Mouse (Mus musculus) c-Kit-positive CD71-positive TER-119-negative erythroid progenitor cells, embryonic 14.5 days (primary cell): ENCODE results near the gene Gabpb1.

Source experiments
- DNase-seq: peaks from one replicate; pipeline ENCODE4 v3.0.0-alpha.2; 2013; ENCODE audit warnings: low read depth

Gabpb1 gene

DNA sequence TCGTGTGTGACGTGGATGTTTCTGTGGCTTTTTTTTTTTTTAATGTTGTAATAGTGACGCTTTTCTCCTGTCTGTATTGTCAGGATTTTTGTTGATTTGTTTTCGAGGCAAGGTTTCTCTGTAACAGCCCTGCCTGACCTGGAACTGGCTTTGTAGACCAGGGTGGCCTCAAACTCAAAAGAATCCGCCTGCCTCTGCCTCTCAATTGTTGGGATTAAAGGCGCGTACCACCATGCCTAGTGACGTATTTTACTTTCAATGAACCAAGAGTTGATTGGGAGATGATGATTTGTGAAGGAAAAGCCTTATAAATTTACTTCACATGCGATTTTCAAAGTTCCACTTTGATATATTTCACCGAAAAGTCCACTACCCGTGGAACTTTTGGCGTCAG, at the start of gene Gabpb1:
Gabpb1 (minus strand) TSS at position 216 of the 394 bp plus-strand sequence.
- peak; percentile 28 for DNase-seq

DNA sequence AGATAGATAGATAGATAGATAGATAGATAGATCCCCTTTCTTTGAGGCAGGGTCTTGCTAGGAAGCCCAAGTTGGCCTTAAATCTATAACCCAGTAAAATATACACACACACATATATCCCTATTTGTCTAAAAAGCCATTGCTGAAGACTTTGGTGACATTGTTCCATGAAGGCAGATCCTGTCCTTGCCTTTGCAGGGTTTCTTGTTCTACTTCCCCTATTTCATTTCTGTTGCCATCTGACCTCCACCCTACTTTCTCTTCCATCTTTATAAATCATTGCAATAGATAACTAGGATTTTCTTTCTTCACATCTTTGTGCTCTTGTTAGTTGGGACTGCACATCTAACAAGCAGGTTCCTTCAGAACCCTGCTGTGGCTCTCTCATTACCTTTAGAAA, 36.8 kb upstream of the Gabpb1 start:
- no peak for DNase-seq

DNA sequence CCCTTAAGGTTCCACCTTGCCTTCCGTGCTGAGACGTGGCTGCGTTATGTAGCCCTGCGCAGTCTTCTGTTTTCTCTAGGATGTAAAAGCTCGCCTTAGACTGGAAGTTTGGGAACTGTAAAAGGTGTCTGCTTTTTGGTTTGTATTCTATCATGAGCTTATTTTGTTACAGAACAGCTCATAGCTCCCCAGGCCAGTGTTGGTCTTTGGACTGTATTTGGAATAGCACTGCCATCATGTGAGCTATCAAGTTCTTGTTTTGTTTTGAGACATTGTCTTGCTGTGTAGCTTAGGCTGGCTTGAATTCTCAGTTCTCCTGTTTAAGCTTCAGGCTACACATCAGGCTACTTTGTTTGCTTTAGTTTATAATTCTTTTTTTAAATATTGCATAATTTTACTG, 36.4 kb upstream of the Gabpb1 start:
- DNase-seq = no peak

DNA sequence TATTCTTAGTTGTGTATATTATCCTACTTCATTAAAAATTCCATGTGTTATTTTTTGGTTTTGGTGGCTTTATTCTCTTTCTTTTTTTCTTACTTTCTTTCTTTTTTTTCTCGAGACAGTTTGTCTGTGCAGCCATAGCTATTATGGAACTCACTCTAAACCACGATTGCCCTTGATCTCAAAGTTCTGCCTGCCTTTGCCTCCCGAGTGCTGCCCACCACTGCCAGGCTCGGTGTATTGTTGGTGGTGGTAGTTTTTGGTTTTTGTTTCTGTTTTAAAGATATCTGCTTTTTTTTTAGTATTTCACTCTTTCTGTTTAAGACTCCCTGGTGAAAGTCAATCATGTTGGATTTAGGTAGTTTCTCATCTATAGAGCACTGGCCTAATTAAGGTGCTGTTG, 32.2 kb upstream of the Gabpb1 start:
- DNase-seq = no peak

DNA sequence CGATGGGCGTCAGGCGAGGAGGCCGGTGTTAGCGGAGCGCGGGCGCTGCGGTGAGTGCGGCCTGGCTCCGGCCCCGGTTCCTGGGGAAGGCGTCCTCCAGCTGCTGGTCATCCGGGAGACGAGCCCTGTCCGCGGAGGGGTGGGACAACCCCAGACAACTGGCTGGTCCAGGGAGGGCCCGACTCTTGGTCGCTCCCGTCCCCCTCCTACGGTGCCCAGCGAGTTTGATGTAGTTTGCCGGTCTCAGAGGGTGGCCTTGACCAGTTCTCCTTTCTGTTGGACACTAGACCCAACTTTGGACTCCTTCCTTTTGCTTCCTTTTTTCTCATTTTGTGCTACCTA, 31.3 kb upstream of the Gabpb1 start:
- DNase-seq = peak; percentile 11

DNA sequence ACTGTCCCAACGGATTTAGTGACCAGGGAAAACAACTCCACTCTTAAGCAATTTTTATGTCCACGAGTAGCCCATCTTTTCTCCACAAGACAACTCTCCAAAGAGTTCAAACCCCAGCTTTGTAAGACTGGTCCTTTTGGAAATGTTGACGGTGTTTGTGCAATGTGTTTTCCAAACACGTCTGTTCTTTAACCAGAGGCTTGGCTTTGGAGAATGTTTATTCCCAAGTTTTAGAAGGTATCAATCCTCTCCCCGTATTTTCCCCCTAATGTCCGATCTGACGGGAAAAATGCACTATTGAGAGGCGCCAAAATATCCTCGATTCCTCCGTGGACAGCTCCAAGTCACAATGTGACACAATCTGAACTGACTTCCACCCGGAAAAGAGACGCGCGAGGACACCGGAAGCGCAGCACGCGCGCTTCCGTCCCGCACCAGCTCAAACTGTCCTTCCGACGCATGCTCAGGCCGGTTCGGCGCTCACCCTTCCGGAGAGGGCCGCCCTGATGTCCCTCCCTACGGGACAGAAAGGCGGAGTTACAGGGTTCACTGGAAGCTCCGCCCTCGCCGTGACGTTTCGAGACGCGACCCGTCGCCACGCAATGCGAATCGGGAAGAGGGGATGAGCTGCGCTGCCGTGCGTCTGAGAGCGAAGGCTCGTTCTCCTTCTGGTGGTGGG, 30.8 kb upstream of the Gabpb1 start, which contains the start of gene Usp8:
Usp8 (plus strand) TSS at position 570 of the 679 bp plus-strand sequence.
- DNase-seq = peak; percentile 98

DNA sequence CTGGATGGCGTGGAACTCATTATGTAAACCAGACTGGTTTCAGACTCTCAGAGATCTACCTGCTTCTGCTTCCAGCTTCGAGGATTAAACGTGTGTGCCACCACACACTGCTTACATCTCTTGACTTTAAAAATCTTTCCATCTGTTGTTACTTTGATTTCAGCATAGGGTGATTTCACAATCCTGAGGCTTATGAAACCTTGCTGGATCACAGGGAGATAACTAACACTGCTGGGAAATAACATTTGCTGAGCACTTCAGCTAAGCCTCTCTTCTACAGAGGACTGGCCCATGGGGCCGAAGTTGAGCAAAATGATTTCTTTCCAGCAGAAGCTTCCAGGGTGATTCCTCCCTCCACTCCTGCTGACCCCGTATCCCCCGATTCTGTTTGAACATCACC, 19.1 kb upstream of the Gabpb1 start:
- no peak for DNase-seq

DNA sequence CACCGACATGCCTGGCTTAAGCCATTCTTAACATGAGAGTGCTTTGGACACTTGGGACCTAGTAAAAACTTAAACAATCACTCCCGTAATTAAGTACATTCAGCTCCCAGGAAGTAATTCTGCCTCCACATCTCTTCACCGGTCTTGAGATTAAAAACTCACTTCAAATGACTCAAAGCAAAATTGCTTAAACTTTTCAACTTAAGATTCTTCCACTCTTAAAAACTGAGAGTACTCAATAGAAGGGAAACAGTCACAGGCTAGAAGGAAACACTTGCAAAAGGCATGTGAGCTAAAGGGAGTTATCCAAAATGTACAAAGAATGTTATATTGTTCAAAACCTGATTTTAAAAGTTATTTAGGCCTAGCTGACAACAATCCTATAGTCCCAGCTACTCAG, 15.2 kb upstream of the Gabpb1 start:
- no peak for DNase-seq

DNA sequence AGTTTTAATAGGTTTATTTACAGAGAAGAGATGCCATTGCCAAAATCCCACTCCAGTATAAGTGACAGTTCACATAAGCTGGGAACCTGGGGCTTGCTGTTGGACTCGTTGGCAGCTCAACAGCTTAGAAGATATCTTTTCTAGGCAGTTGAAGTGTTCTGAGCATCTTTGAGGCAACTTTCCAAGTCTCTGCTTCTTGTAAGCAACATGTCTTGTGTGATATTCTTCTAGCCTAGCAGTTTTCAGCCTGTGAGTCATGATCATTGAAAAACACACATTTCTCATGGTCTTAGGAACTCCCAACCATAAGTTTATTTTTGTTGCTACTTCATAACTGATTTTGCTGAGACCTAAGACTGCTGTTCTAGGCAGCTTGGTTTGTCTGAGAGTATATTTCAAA, 6.8 kb upstream of the Gabpb1 start:
- DNase-seq = no peak

DNA sequence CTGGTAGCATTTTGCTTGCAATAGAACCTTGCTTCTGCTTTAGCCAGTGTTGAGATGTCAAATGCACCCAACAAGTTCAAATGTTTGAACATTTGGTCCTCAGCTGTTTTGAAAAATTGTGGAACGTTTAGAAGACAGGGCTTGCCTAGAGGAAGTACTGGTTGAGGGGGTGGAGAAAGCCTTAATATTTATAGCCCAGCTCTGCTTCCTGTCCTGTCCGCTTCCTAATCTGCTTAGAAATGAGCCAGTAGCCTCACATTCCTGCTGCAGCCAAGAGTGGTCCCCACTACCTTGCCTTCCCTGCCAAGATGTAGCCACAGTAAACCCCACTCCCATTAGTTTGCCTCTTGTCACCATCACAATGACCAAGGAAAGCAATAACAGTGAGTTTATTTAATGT, 6.2 kb upstream of the Gabpb1 start:
- DNase-seq = no peak

DNA sequence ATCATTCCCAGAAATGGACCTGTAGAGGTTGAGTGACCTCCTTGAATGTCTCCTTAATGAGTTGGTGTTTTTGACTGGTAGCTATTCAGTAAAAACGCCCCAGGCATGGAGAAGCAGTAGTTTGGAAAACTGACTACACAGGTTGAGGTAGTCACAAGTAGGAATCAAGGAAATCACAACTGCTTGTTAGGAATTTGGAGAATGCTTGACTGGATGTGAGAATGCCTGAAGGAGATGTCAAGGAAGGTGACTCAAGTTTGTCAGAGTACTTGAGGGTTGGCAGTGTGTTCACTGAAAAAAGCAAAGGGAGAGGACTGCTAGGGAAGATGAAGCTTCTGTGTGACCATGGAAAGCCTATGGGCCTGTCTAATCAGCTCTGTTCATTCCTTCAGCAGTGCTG, 1.2 kb upstream of the Gabpb1 start:
- DNase-seq = no peak

DNA sequence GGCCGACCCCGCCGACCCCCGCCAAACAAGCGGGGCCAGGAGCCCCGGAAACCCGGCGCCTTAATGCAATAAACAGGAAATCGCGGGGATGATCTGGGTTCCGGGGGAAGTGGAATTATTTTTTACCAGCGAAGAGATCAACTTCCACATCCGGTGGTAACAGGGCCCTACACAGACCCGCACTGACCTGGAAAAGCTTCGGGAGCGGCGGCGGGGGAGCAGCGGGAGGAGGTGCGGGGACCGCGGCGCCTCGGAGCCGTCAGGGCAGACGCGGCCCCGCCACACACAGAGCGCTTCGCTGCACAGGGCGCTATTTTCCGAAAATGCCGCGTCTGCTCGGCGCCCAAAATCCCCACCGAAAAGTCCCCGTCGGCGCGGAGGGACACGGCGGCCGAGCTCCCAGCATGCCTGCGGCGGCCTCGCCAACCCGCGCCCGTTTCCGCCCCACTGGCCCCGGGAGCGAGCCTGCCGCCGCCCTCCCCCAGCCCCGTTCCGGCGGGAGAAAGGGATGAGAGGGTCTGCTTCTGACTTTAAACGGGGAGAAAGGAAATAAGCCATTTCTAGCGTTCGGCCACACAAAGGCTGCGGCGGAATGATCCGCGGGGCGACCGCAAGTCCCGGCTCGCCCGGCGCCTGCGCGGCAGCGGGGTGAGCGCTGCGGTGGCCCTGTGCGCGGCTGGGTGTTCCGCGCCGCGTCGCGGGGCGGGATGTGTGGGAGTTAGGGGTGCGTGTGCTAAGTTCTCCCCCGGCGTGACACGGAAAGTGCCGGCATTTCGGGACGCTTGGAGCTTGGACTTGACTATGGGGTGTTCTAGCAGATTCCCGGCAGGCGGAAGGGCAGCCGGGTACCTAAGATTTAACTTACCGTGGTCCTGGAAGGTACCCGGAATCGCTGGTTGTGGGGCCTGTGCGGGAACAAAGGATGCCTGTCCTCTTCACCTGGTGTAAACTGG, 692 bp downstream of the Gabpb1 start:
- DNase-seq = peak; percentile 69

DNA sequence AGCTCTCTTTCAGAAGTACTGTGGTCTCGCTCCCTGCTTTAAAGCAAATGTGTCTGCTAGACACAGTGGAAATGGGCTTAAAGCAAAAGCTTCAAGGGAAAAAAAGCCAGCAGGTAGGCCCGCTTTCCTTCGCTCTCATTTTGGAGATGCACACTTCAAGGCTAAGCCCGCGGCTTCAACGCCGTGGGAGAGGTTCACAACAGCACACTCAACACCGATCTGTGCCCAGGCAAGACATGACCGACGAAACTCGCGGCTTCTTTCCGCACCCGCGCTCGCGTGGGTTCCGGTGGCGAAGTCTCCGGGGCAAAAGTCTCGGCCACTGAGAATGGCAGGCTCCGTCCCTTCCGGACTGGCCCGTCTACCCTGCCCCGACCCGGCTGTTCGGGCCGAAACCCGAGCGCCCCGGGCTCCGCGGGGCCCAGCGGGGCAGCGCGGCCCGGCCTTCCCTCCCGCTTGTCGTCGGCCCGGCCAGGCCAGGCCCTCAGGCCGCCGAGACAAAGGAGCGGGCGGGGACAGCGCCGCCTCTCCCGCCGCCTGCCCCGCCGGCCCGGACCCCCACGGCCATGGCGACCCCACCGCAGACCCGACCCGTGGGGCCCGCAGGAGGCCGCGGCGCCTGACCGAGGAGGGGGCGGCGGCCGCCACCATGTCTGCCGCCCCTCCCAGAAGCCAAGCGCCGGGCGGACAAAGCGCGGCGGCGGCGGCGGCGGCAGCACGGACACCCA, 1.5 kb downstream of the Gabpb1 start:
- DNase-seq = peak; percentile 41

DNA sequence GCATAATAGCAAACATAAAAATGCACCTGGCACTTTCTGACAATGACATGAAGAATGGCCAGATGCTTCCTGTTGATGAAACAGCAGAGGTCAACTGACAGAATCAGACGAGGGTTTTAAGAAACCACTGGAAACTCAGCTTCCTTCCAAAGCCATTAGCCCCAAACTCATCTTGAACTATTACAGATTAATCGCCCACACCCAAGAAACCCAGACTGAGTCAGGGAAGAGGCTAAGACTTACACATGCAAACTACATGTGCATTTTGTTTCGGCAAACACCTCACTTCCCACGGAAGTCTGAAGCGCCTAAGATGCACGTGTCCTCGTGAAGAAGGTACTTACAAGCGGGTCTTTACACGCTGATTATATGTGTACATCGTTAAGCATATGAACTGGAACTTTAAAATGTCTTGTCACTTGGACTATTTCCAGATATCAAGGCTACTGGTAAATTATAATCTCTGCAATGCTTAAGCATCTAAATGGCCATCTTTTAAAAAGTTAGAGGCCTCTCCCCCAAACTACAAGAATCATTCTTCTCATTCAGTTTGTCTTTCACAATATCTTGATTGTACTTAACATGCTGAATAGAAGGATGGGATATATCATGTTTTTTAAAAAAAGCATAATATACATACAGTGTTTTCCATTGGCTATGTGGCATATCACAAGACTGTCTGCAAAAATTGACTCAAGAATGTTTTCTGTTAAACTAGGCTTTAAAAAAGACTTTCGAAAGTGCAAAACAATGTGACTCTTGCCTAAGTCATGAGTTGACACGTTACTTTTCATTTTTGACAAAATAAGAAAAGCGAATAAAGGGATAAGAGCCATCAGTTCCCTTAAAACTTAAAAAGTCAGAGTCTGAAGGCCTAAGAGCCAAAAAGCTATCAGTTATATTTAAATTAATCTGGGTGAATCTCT, 2.6 kb downstream of the Gabpb1 start:
- peak; percentile 24 for DNase-seq

DNA sequence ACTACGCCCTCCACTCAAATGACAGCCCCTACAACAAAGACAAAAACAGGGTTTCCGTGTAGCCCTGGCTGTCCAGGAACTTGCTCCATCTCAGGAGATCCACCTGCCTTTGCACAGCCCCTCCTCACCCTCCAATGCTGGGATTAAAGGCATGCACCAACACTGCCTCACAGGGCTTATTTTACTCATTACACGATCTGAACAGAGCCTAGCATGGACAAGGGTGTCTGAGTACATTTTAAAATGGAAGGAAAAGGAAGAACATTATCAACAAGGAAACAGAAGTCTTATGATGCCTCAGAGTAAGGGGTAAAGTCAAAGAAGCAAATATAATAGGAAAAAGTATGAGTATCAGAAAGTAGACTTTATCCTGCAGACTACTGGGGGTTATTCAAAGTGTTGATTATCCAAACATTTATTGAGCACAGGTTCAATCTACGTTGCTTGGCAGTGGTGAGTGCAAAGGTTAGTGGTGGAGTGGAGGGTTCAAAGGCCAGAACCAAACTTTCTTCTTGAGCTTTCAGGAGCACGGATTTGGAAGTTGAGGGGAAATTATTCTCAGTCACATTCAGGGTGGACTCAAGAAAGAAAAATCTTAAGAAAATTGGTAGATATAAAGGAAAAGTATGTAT, 7.4 kb downstream of the Gabpb1 start:
- no peak for DNase-seq

DNA sequence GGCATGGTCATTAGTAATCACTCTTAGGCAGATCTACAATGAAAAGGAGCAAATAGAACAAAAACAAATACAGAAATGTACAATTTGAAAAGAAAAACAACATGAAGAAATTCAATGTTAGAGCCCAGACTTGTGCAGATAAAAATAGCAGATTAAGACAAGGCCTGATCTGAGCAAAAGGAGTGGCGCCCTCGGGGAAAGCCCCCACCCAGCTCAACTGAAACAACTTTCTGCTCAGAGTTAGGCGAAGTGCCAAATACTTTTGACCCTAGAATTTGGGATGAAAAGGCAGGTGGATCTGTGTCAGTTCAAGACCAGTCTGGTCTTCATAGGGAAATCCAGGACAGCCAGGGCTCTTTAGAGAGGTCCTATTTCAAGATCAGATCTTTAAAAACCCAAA, 10.2 kb downstream of the Gabpb1 start:
- no peak for DNase-seq

DNA sequence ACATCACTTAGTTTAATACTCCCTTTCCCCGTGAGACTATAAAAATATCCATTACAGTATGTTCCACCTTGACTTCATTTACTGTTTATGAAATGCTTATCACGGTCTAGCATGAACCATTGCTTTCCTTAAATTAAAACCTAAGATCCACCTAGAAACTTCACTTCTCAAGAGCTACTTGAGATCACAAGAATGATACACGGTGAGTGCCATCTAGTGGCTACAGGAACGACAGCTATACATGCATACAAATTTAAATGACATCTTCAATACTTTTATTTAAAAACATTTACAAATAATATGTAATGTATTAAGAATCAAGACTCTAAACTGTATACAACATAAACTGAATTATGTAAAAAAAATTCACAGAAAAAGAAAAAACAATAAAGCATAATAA, 12.7 kb downstream of the Gabpb1 start:
- peak; percentile 54 for DNase-seq

DNA sequence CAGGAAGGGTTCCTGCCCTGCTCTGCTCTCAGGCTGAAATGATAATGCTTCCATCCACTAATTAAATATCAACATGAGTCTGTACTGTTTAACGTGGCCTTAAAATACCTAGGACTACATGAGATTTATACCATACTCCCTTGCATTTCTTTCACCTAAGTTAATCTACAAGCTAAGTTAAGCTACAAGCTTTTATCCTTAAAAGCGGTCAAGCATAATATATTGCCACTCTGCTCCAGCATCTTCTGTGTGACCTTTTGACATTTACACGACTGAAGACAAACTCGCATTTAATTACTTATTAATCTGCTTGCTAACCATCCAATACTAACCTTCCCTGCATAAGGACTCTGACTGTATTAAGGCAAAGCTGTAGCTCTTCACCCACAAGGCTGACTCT, 23.2 kb downstream of the Gabpb1 start:
- DNase-seq = no peak

DNA sequence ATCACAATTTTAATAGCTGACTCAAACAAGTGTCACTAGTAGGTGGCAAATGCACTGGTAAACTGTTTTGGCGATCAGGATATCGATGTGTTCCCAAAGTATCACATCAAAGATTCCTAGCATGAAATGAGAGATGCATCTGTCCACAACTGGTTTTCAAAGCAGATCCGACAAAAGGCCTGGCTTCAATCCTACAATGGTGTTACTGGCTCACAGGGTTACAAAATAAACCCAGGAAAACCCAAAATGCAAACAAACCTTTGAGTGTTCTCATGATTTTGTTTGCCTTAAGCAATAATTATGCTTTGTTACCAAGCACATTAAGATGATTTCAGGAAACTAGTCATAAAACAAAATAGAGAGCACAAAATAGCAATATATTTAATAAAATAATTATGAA, 28.4 kb downstream of the Gabpb1 start:
- DNase-seq = no peak

DNA sequence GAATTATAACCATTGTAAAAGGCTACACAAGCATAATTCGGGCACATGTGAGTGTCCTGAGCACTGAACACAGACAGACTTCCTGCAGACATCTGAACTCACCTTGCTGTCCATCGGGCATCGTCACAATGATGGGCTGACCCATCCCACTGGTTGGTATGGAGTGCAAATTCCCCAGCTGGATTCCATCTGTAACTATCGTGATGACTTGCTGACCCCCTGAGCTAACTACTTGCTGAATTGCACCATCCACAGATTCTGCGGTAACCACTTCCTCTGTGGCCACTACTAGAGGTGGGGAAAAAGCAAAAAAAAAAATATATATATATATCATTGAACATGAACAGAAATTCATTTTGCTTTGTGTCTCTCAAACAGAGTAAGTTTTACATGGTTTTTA, 29.7 kb downstream of the Gabpb1 start:
- no peak for DNase-seq

DNA sequence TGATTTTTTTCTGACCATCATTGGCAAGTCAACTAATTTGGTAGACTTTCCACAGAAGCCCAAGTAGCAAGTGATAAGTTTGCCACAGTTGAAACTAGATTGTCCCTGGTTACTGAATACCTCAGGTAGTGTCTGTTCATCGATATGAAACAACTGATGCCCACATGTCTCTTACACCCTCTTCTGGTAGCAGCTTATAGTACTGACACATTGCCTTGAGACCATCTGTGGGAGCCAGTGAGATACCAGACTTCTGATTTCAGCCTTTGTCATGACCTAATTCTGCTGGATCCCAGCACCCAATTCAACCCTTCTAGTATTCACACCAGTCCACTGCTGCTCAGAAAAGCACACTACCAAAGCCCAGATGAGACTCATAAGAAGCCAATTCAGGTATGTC, 31.4 kb downstream of the Gabpb1 start:
- DNase-seq = no peak
